Mouse (Mus musculus) ES-E14 (cell line): Measurements from ENCODE around the gene Gm20683.

Experiments used
- HCFC1 ChIP-seq: IDR thresholded peaks from 2 replicates; pipeline ENCODE4 v1.6.1; 2012; ENCODE audit warnings: low read length, inconsistent platforms, borderline replicate concordance; ENCODE audit not compliant: insufficient read depth
- ZC3H11A ChIP-seq: IDR thresholded peaks from 2 replicates; pipeline ENCODE4 v1.6.1; 2012; ENCODE audit warnings: low read depth, mild to moderate bottlenecking, inconsistent platforms, low read length, borderline replicate concordance

- TF ChIP-seq HCFC1 (no peak), ZC3H11A (no peak)
Observed at GRCm38 (mm10) chr17:25833291-25833663, 8.3 kb downstream of the Gm20683 start, which contains the start of gene Stub1.
